In the genomic region with DNA sequence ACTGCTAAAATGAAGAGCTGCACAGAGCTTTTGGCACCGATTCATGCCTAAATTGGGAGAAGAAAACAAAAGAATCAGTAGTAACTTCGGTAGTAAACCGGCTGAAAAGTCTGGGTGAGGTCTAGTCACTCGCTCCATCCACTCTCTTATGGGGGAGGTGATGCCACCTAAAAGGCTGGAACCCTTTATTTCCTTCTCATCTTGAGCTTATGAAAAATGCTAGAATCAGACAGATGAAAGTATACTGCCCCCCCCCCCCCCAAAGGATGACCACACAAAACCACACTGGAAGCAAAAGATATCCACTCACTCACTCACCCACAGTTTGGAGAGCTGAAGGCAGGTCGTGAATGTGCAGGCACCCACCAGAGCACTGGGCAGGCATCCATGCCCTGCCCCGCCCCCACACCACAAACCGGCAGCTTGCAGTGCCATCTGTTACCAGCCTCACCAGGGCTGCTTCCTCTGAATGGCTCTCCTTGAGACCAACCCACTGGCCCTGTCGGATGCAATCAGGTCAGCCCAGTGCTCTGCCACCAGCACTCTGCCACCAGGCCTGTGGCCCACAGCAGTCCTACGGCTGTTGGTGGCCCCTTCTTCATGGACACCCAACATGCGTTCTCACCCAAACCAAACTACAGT, we compare ENCODE assay signal across 8 mouse cellular contexts. TPM values are rescaled to one million over a fixed set of nuclear protein-coding genes. Genes with fewer than 3 reads are reported as not detected.
DNase-seq lines count a peak whose midpoint lies in the region; ATAC-seq lines count a peak whose summit lies in the region.

No protein-coding gene starts in this region.

- H3K27ac ChIP-seq in midbrain, embryonic 16.5 days (ENCODE audit: low read length), result peak overlapping the region; percentile 28; the same call in 1 of the 2 replicates

- no peaks in the 10 kb centered on the region for H3K27me3 ChIP-seq in midbrain, embryonic 16.5 days (ENCODE audit: control insufficient read depth, insufficient read depth, low read depth, low read length)

- H3K9me3 ChIP-seq in midbrain, embryonic 16.5 days (replicated peaks; ENCODE audit: control insufficient read depth, low read length, poor library complexity, severe bottlenecking), result no peaks in the 10 kb centered on the region

- 45% methylated on average over 9 of the region's 10 CpGs for WGBS in midbrain, embryonic 16.5 days

- H3K9ac ChIP-seq in midbrain, embryonic 16.5 days (ENCODE audit: low read depth, low read length), result no peak overlapping the region

- peak; percentile 60 for DNase-seq in adrenal gland, postnatal 10 days
- DNase-seq in adrenal gland, adult 8-10 months, result no peak
- peak; percentile 34 to 70 for DNase-seq in spleen, postnatal 4 days (ENCODE audit: low spot score in 2 of 2)
- DNase-seq in spleen, postnatal 14 days (ENCODE audit: low spot score in 2 of 2), result no peak
- DNase-seq in frontal cortex, postnatal 14 days (ENCODE audit: low spot score in 2 of 2), result peak; percentile 69 to 72
- DNase-seq in layer of hippocampus, postnatal 10 days (ENCODE audit: low spot score in 2 of 2), result peak; percentile 73 to 82
- peak; percentile 42 to 51 for DNase-seq in thymus, postnatal 10 days (ENCODE audit: low spot score in 2 of 2)

- ATAC-seq in midbrain, embryonic 16.5 days, result peak; percentile 77

- H3K4me3 ChIP-seq in midbrain, embryonic 16.5 days (ENCODE audit: low read depth, low read length), result no peak overlapping the region

- H3K4me2 ChIP-seq in midbrain, embryonic 16.5 days (ENCODE audit: low read length), result peak overlapping the region; percentile 19

- peaks cover 27% of the 10 kb centered on the region for H3K4me1 ChIP-seq in midbrain, embryonic 16.5 days (ENCODE audit: control insufficient read depth, insufficient read depth, low read length)

- no peaks in the 10 kb centered on the region for H3K36me3 ChIP-seq in midbrain, embryonic 16.5 days (ENCODE audit: control insufficient read depth, insufficient read depth, low read length)

RNA-seq across cellular contexts. Expression of a gene that starts 21.0 kb away (rescaled TPM):
- 10 to 100 TPM; 38.7 to 55.2 TPM for total RNA-seq in adrenal gland, postnatal 10 days (2021)
- total RNA-seq in adrenal gland, adult 8-10 months (2022), result 10 to 100 TPM; 61.8 to 83.5 (median 72.3) TPM
- total RNA-seq in layer of hippocampus, postnatal 10 days (2021), result 10 to 100 TPM; 31.3 to 39.1 TPM
- 14.3 and 15.0 TPM in 2 replicates for polyA plus RNA-seq in midbrain, embryonic 16.5 days (2015; fragmentation: Nextera tagmentation; extraction: Ambion mirVana)

RNA-seq across cellular contexts. Expression of a gene that starts 55.3 kb away (rescaled TPM):
- total RNA-seq in adrenal gland, postnatal 10 days (2021), result 10 to 100 TPM in 1 of 2 experiments, 1 to 10 TPM in 1; 7.6 to 13.0 TPM
- 10 to 100 TPM; 11.8 to 15.2 (median 13.1) TPM for total RNA-seq in adrenal gland, adult 8-10 months (2022)
- 1 to 10 TPM; 9.1 to 9.7 TPM for total RNA-seq in layer of hippocampus, postnatal 10 days (2021)
- 14.2 and 15.2 TPM in 2 replicates for polyA plus RNA-seq in midbrain, embryonic 16.5 days (2015; fragmentation: Nextera tagmentation; extraction: Ambion mirVana)

Comparison
In these comparisons a context has a peak if more than half of its experiments do, and no peak if none do; other contexts are left out.
1. DNase-seq: peak in adrenal gland, postnatal 10 days (single experiment), spleen, postnatal 4 days (2 of 2), frontal cortex, postnatal 14 days (2 of 2), layer of hippocampus, postnatal 10 days (2 of 2) and thymus, postnatal 10 days (2 of 2); none in adrenal gland, adult 8-10 months (single experiment) and spleen, postnatal 14 days (0 of 2).